Mouse (Mus musculus) right cerebral cortex, postnatal 4 days (tissue): Measurements from ENCODE around the gene Sdk2.

Source experiments
- DNase-seq: peaks from one replicate; pipeline ENCODE4 v3.0.0-alpha.2; 2022

The Sdk2 gene

DNA sequence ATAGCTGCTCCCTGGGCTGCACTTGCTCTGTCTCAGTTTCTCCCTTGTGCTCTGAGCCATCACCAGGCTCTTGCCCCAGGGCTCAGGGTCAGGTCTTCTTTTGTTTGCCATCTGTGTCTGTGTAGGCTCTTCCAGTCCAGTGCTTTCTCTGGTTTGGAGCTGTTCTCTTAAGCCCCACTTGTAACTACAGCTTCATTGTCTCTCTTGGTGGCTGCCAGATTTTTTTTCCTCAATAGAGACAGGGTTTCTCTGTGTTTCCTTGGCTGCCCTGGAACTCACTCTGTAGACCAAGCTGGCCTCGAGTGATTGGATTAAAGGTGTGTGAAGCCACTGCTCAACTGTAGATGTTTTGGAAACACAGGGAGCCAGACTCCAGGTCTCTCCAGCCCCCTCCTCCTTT is 247.8 kb downstream of the Sdk2 start:
- DNase-seq, result no peak

DNA sequence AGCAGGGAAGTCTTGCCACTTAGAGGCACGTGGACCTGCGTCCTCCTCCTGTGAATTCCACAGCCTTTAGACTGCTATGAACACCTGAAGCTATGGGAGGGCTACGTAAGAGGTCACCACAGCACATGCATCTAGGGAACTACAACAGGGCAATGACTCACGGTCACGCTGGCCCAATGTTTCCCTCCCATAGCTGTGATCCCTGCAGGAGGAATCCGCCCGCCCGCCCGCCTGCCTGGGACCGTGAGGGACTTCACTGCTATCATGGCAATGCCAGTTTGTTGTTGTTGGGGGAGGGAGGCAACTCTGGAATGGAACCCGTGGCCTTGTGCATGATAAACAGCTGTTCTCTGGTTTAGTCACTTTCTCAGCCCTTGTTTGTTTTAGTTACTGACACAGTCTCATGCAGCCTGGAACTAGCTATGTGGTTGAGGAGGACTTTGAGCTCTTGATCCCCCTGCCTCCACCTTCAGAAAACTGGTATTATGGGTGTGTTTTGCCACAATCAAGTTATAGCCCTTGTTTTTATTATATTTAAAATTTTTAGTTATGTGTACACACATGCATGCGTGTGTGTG is 249.8 kb downstream of the Sdk2 start:
- DNase-seq, result no peak

DNA sequence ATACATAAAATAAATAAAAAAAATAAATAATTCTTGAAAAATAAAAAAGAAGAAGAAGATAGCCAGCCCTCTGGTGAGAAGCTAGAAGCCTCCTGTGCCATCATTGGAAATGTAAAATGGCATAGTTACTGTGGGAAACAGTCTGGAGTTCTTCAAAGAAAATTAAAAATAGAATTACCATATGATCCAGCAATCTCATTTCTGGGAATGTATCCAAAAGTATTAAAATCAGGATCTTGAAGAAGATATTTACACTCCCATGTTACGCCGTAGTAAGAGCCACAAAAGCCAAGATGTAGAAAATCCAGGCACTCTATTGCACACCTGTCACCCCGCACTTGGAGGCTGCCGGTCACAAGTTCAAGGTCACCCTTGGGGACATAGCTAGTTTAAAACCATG is 250.4 kb downstream of the Sdk2 start:
- no peak for DNase-seq

DNA sequence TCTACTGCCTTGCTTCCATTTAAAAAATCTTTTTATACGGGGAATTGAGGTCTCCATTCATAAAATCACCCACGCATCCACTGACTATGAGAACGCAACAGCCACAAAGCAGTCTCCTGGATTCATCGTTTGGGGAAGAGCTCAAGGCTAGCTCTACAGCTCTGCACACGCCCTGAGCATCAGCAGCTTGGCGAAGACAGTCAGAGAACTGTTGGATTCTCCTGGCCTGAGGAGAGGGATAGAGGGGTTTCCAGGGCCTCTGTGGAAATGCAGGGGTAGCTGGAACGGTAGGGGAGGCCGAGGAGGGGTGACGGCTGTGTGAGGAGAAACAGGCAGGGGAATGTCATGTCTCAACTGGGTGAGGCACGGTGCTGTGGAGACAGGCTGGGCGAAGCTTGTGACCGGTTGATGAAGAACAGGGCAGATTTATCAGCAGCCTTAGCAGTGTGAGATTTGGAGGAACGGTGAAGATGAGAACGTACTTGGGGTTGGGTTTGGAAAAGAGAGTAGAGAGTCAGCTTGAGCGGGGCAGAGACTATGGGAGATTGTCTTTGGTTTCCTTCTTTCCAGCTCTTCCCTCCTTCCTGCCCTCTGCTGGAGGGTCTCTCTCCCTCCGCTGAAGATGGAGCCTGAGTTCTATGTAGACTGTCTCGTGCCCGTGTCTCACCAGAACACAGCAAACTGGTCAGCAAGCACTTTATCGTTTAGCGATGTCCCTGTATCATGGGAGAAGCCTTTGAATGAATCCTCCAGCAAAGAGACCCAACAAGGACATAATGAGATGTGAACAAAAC is 255.1 kb downstream of the Sdk2 start:
- no peak for DNase-seq

DNA sequence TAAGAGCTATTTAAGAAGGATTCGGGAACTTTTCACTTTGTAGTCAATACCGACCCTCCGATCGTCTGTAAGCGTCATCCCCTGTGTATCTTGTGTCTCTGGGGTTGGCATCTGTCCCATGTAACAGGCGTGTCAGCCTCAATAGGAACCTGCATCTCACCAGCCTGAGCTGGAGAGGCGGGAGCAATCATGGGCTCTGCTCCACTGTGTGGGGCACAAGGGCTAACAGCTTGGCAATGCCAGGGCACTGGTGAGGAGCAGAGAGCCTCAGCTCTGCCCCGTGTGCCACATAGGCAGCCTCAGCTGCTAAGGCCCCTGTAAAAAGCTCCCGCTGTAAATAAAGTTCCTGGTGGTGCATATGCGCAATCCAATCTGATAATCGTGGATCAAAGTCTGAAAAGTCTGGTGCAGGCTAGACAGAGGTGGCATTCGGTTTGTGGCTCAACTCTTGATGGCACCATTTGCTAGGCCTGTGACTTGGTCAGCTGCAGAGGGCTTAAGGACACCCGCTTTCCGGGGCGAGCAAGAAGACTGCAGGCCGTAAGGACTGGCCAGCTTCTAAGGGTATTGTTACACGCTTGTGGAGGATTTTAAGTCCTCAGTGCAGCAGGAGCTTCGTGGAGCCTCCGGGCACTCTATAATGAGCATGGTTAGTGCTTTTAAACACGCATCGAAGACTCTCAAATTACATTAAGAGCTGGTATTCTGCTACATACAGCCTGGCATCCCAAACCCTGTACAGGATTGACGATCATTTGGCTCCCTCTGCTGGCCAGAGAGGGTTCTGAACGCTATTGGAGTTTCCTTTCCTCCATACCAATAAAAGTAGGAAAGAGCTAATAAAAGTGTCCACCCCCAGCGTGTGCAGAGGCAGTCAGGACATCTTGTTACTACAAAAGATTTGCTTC is 256.0 kb downstream of the Sdk2 start:
- peak; percentile 89 for DNase-seq

DNA sequence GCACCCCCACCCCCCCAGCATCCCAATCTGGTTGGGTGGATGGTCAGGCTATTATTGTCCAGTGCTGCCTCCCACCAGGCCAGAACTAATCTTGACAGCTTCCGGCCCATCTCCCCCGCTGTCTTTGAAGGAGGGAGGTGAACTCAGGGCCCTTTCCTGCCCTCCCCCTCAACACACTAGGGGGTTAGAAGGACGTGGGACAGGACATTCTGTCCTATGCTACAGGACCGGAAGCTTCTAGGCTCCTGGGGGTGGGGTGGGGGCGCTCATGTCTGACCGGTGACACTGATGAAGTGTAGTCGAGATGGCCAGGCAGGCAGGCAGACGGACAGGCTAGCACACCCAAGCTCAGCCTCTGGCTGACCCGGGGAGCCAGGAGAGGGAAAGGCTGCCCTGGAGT is 259.8 kb downstream of the Sdk2 start:
- no peak for DNase-seq

DNA sequence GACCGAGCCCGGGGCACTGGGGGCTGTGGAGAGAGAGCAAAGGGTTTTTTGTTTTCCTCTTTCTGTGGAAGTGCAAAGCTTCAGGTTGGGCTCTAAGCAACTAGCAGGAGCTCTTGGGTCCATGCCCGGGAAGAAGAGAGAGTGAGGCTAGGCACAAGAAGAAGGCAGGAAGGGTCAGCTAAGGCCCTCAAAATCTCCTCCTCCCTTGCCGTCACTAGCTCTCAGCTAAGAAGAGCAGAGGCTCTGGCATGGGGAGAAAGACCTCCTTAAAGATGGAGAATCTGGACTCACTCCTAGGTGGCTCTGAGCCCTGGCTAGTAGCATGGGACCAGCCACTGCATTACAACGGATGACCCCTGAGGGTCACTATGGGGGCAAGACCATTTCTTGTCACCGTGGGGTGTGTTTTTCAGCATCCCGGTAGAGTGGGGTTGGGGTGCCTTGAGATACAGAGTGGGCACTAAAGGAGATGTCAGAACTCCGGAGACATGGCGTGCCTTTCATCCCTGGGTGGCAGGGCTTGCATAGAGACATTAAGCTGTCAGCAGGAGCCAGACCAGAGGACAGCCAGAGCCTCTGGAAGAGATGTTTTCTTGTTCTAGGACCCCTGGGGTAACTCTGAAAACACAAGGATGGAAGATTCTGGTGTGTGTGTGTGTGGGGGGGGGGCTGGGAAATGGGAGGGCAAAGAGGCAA is 260.3 kb downstream of the Sdk2 start:
- peak; percentile 51 for DNase-seq

DNA sequence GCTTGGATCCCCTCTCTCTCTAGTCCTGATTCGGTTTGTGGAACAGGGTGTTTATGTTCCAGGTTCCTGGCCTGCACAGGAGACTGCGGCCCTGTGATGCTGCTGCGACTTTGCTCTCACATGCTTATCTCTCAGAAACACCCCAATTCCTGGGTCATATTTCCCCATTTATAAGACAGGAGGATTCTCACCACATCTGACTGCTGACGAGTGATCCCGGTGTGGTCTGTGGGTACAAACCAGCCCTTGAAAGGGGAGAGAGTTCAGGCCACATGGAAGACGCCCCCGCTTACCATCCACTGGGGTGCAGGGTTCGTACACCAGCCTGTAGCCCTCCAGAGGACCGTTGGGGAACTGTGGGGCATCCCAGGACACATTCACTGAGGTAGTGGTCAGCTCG is 260.9 kb downstream of the Sdk2 start:
- no peak for DNase-seq

DNA sequence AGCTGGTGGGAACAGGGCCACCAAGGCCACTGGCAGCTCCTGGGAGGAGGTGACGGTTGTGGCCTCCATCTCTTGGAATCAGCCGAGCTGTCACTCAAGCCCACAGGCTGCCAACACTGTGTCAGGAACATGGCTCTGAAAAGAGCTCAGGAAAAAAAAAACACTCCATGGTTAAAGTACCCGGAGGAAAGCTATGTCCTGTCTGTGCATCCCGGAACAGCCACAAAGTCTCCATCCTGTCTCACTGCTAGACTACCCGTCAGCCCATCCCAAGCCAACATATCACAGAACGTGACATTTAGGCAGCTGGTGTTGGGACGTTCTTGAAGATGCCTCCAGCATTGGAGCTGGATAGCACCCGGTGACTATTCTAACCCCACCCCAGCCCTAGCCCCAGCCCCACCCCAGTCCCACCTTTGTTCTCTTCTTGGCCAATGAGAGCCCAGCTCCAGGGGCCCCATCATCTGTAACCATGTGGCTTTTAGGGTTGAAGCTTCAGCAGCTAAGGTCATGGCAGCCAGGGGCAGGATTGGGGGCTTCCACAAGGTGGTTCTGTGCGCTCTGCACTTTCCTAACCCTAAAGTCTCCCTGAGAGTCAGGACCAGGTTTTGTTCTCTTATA is 263.4 kb downstream of the Sdk2 start:
- DNase-seq, result no peak

DNA sequence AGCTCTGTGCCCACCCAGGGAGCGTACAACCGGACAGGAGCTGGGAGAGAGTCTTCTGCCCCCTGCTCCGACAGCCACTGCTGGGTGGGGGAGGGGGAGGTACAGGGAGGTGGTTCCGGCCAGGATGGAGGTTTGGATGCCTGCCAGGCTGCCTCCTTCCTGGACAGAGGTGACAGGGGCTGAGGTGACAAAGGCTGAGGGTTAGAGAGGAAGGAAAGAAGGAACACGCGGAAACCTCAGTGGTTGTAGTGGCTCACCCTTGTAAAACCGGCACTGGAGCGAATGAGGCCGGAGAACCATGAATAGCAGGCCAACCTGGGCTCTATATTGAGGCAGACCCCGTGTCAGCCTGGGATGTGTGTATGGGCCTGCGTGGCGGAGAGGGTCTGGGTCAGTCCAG is 264.4 kb downstream of the Sdk2 start:
- no peak for DNase-seq

DNA sequence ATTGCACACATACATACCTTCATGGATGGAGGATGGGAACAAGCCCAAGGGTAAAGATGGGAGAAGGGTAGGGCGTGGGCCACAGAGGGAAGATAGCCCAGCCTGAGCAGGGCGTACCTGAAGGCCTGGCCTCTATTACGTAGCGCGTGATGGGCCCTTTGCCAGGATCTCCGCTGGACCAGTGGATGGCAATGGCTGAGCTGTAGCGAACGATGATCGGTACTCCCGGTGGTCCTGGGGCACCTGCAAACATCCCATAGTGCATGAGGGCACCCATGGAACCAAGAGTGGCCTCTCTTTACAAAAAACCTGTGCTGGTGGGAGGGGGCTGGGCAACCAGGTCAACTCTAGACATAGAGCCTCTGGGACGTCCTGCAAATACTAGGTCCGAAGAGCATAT is 266.8 kb downstream of the Sdk2 start:
- no peak for DNase-seq

DNA sequence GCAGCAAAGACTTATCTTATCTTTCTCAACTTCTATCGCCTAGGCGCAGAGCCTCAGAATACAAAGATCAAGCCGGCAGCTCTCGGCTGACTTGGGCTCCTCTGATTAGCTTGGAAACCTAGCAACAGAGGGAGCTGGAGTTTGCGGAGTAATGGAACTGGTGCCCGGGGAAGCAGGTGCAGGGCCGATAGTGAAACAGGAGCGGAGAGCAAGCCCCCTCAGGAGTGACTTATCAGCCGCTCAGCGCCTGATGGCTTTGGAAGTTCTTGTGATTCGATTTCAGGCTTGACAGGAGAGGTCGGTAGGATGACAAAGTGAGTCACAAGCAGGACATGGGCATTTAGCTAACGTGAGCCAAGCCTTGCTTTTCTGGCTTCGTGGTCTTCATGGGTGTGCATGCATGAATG is 267.8 kb downstream of the Sdk2 start:
- DNase-seq, result no peak

DNA sequence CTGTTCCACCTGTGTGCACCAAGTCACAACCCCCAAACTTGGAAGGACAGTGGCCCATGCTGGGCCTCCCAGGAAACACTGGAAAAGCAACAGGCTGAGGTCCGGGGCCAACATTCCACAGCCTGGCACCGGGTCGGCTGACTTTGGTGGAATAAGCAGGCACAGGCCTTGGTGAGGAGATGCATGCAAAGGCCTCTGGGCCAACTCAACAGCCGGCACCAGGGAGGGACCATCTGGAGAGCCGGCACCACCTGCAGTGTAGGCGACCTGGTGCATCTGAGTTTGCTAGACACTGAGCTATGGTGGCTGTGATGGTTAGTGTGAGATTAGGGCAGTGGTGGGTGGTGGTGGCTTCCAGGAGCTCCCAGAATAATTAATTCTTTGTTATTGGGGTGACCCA is 268.8 kb downstream of the Sdk2 start:
- DNase-seq, result no peak

DNA sequence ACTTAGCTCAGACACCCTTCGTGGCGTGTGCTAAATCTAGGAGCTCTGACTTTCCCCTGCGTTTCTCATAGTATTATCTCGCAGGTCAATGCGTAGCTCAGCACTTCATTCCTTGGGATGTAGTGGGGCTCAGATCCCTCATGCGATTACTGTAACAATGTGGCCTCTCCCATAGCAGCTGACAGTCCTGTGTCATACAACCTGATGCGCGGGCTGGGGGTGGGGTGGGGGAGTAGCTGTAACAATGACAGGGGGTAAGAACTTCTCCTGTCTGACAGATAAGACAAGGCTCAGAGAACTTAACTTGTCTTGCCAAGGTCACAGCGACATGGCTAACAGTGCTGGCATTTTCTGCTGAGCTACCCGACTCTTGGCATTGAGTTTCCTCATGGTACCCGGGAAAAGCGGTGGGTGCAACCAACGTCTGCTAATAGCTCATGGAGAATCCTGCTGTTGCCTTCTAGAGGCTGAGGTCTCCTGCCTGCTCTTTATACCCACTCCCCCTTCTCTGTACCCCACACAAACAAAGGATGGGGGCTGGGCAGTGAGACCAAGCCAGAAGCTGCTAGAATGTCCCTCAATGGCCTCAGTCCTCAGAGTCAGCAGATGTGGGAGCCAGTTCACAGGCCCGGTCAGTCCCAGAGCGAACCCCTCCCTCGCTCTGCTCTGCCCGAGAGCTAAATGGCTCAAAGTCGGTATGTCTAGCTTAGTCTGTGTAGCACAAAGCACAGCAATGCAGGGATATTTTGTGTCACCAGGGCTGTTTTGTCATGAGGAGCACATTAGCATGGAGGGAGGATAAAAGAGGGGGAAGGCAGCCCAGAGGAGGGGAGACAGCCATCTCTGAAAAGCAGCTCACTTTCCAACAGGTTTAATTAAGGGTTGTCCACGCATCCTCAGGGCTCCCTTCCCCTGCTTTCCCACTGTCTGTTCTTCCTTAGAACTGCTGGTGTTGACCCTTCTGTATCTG is 269.5 kb downstream of the Sdk2 start:
- no peak for DNase-seq

DNA sequence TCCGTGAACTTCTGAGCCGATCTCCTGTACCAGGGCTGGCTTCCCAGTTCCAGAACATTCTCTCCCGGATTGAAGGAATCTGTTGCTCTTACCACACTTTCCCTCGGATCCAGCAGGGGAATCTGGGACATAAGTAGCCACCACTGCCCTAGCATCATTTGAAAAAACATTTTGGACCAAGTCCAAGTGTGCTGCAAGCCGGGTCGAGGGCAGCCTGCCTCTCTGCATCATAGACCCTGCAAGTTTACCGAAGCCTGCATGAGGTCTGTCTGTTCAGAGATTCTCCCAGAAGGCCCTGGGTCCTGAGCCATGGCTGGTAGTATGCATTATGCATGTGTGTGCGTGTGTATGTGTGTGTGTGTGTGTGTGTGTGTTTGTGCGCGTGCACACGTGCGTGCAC is 271.0 kb downstream of the Sdk2 start:
- DNase-seq, result no peak

DNA sequence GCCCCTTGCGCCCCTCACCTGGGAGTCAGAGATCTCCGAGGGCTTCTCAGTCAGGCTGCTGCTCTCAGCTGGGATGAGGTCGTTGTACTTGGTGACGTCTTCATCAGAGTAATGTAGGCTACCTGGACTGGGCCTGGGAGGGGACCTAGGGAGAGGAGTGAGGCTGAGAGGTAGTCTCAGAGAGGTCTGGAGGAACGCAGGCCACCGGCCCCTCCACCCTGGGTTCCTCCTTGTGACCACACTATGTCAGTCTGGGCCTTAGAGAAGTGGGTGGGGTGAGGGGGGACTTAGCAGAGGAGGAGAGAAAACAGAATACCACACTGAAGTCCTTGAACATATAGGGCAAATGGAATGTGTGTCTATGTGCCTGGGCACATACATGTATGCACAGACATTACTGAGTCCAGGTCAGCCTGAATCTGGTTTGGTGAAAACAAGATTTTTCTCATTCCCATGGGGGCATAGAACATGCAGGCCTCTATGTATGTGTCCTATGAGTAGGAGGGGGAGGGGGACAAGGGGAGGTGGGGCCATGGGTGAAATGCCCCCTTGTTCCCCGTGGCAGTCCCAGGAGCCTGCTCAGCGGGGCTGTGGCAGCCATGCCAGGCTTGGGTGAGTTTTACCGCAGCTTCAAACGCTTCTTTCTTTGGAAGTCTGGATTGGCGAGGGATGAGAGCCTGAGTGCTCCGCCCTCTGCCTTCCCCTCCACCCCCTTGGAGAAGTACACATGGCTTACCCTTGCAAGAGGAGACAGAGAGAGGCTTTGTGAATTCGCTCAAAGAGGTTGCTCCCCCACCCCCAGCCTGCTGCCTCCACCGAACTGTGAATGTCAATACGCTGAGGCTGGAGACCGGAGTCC is 275.3 kb downstream of the Sdk2 start:
- DNase-seq, result no peak

DNA sequence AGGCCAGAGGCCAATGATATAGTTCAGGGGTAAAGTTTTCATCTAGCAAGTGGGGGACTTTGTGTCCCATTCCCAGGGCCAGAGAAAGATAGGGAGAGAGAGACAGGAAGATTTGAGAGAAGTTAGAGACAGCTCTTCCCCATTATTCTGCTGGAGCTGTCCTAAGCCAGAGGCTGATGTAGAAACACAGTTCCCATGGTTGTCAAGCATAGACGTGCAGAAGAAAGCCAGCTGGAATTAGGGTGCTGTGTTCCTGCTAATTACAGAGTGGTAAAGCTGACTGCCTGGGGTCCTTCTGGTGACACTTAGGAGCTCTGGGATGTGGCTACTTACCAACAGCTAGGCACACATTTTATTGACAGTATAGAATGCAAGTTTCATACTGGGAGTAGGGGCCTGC is 277.7 kb downstream of the Sdk2 start:
- DNase-seq, result no peak

DNA sequence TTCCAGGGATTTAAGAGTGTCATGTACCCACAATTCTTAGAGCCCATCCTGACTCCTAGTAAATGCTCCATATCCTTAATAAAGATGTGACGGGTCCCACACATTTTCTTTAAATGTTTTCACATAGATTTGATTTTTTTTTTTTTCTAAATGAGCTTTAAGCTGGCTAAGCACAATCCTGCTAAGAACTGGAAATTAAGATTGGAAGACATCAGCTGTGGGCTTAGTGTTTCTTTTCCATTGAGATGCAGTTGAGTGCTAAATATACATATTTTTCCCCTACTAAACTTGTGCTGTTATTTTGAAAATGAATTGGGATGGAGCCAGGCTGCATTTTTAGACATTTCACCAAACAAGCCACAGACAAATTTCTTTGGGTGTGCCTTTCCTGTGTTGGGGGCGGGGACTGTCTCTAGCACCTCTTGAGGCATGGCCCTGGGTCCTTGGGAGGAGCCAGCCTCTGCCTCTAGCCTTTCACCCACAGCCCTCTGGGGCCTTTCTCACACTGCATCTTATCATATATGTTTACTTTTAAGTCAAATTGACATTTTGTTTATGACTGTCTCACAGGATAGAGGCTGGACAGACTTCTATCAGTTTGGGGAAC is 278.6 kb downstream of the Sdk2 start:
- DNase-seq, result no peak

DNA sequence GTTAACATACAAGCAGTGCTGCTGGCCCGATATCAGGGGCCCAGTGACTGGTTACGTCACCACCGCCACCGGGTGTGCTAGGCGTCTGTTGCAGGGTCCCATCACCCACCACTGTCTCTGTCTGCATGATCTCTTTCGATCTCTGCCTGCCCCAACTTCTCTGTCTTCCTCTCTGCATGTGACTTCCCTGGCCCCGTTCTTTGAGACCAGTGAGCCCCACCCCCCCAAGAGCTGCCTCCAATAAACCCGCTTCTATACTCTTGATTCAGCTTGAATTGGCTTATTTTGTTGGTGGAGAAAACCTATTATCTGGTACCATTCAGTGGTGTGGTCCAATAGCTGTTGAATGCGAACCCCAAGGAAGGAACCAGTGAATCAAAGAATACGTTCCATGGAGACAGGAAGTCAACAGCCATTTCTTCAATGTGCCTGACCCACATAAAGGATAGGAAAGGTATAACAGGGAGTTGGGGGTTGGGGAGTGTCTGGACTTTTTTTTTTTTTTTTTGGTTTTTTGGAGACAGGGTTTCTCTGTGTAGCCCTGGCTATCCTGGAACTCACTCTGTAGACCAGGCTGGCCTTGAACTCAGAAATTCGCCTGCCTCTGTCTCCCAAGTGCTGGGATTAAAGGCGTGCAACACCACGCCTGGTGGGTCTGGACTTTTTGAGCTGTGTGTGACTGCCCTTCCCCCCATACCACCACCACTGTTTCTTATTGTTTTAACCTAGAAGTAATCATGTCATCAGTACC is 279.2 kb downstream of the Sdk2 start:
- DNase-seq, result no peak
